Comparison of ENCODE assay signal across 8 mouse cellular contexts in genomic region chr11:107025411-107026321, GRCm38 (mm10). TPM values are rescaled to one million over a fixed set of nuclear protein-coding genes. Genes with fewer than 3 reads are reported as not detected.
DNase-seq lines count a peak whose midpoint lies in the region; ATAC-seq and TF ChIP-seq lines count a peak whose summit lies in the region.

Gene 1810010H24Rik (plus strand): TSS chr11:107025681.

- peak; percentile 56 for ATAC-seq in granulocyte monocyte progenitor cell, adult 5-6 weeks (replicated peaks; ENCODE audit: poor library complexity, severe bottlenecking)
- no peak for ATAC-seq in kidney, embryonic 16.5 days (ENCODE audit: low FRiP score, low TSS enrichment)
- peak; percentile 24; the same call in 1 of the 2 replicates for ATAC-seq in megakaryocyte, adult 5-6 weeks (ENCODE audit: poor library complexity, severe bottlenecking)
- no peak for ATAC-seq in stomach, postnatal 0 days (ENCODE audit: low FRiP score, low TSS enrichment)

- peak within 1 kb of the TSS; percentile 54 for H3K9ac ChIP-seq in heart, adult 2 months (ENCODE audit: low read depth, low read length)
- H3K9ac ChIP-seq in kidney, embryonic 16.5 days (replicated peaks; ENCODE audit: low read length), result peak within 1 kb of the TSS; percentile 64
- H3K9ac ChIP-seq in stomach, postnatal 0 days (ENCODE audit: low read length), result peak within 1 kb of the TSS; percentile 71

- intact Hi-C loops in heart, adult 2 months (cut with DNase I), result no loop called here
- intact Hi-C loops in heart, postnatal 25 days (cut with DNase I), result no loop called here

- WGBS in heart, adult 2 months, result 2% methylated on average over 45 of the region's 45 CpGs
- WGBS in kidney, embryonic 16.5 days, result under 1% methylated on average over 44 of the region's 45 CpGs
- WGBS in stomach, postnatal 0 days, result under 1% methylated on average over 45 of the region's 45 CpGs

- no peaks in the 10 kb centered on the region for H3K36me3 ChIP-seq in heart, adult 2 months (ENCODE audit: control insufficient read depth, insufficient read depth, low read length)
- H3K36me3 ChIP-seq in kidney, embryonic 16.5 days (ENCODE audit: insufficient read depth, low read length), result no peaks in the 10 kb centered on the region
- no peaks in the 10 kb centered on the region for H3K36me3 ChIP-seq in stomach, postnatal 0 days (ENCODE audit: control insufficient read depth, insufficient read depth, low read length)

- peak within 1 kb of the TSS; percentile 79 for H3K4me2 ChIP-seq in kidney, embryonic 16.5 days (replicated peaks; ENCODE audit: low read depth, low read length)
- peak within 1 kb of the TSS; percentile 92 for H3K4me2 ChIP-seq in stomach, postnatal 0 days (replicated peaks; ENCODE audit: low read depth)

- TF ChIP-seq POLR2A in heart, adult 2 months (IDR thresholded peaks at IDR 0.05; ENCODE audit: insufficient read depth, low read depth, low read length), result no peak

- H3K4me3 ChIP-seq in heart, adult 2 months, result peak within 1 kb of the TSS; percentile 72
- H3K4me3 ChIP-seq in kidney, embryonic 16.5 days (ENCODE audit: low read length), result peak within 1 kb of the TSS; percentile 51
- peak within 1 kb of the TSS; percentile 70 for H3K4me3 ChIP-seq in stomach, postnatal 0 days (ENCODE audit: low read depth, low read length)

- H3K79me2 ChIP-seq in heart, adult 2 months (replicated peaks; ENCODE audit: control insufficient read depth, insufficient read depth, low read length), result no peaks in the 10 kb centered on the region

- no peaks in the 10 kb centered on the region for H3K27me3 ChIP-seq in heart, adult 2 months (ENCODE audit: control insufficient read depth, insufficient read depth, low read length)
- H3K27me3 ChIP-seq in kidney, embryonic 16.5 days (ENCODE audit: insufficient read depth, low read length), result no peaks in the 10 kb centered on the region
- no peaks in the 10 kb centered on the region for H3K27me3 ChIP-seq in stomach, postnatal 0 days (ENCODE audit: control insufficient read depth, insufficient read depth, low read length)

- H3K27ac ChIP-seq in heart, adult 2 months, result peak within 1 kb of the TSS; percentile 56; the same call in 1 of the 2 replicates
- H3K27ac ChIP-seq in kidney, embryonic 16.5 days (ENCODE audit: low read length), result peak within 1 kb of the TSS; percentile 37; the same call in 1 of the 2 replicates
- H3K27ac ChIP-seq in stomach, postnatal 0 days (replicated peaks), result peak within 1 kb of the TSS; percentile 73

- H3K4me1 ChIP-seq in heart, adult 2 months (ENCODE audit: control insufficient read depth, insufficient read depth, low read length), result peaks cover 2% of the 10 kb centered on the region
- H3K4me1 ChIP-seq in kidney, embryonic 16.5 days (ENCODE audit: insufficient read depth, low read length), result peaks cover 34% of the 10 kb centered on the region
- H3K4me1 ChIP-seq in stomach, postnatal 0 days (replicated peaks; ENCODE audit: control insufficient read depth, insufficient read depth), result peaks cover 6% of the 10 kb centered on the region

- TF ChIP-seq CTCF in heart, adult 2 months (IDR thresholded peaks at IDR 0.05), result no peak
- no peak for TF ChIP-seq CTCF in stomach, postnatal 0 days (IDR thresholded peaks at IDR 0.05; ENCODE audit: low read depth)

- no peak for TF ChIP-seq EP300 in heart, adult 2 months (IDR thresholded peaks at IDR 0.05; ENCODE audit: insufficient read depth, low read depth, low read length)
- no peak for TF ChIP-seq EP300 in stomach, postnatal 0 days (optimal IDR thresholded peaks at IDR 0.05)

- peak; percentile 48 to 68 for DNase-seq in heart, adult 2 months
- no peak for DNase-seq in heart, postnatal 25 days (ENCODE audit: low spot score)
- DNase-seq in cerebellum, adult 18-20 months, result peak; percentile 47 to 58
- no peak for DNase-seq in stomach, postnatal 0 days (ENCODE audit: low spot score)
- DNase-seq in gastrocnemius, adult 8-10 months (ENCODE audit: low spot score in 2 of 2), result no peak

- no peaks in the 10 kb centered on the region for H3K9me3 ChIP-seq in kidney, embryonic 16.5 days (ENCODE audit: low read length)
- H3K9me3 ChIP-seq in stomach, postnatal 0 days (ENCODE audit: control insufficient read depth, low read length), result no peaks in the 10 kb centered on the region

RNA-seq across cellular contexts. Expression of gene 1810010H24Rik, which starts in this region (rescaled TPM):
- 1 to 10 TPM; 1.9 to 3.0 TPM for total RNA-seq in heart, adult 2 months (2021)
- 1.9 and 2.7 TPM in 2 replicates for polyA plus RNA-seq in heart, adult 2 months (2012; rRNA removed)
- 1 to 10 TPM; 2.3 TPM for total RNA-seq in heart, postnatal 25 days (2021)
- total RNA-seq in granulocyte monocyte progenitor cell, adult 5-6 weeks (2014; fragmentation: Nextera tagmentation), result not detected in 2 replicates
- not detected in 2 replicates for total RNA-seq in granulocyte monocyte progenitor cell, adult 5-6 weeks (2017)
- polyA plus RNA-seq in kidney, embryonic 16.5 days (2015; fragmentation: Nextera tagmentation; extraction: Ambion mirVana), result 1.4 and 1.8 TPM in 2 replicates
- 0.87 and 0.93 TPM in 2 replicates for total RNA-seq in megakaryocyte, adult 5-6 weeks (2015)
- total RNA-seq in megakaryocyte, adult 5-6 weeks (2017), result 0.15 and 0.41 TPM in 2 replicates
- 6.3 and 6.8 TPM in 2 replicates for polyA plus RNA-seq in stomach, postnatal 0 days (2015; fragmentation: Nextera tagmentation; extraction: Ambion mirVana)
- total RNA-seq in gastrocnemius, adult 8-10 months (2022), result 1 to 10 TPM; 1.6 to 2.4 (median 1.9) TPM

Comparison
In these comparisons a context has a peak if more than half of its experiments do, and no peak if none do; other contexts are left out.
1. DNase-seq: peak in heart, adult 2 months (2 of 2) and cerebellum, adult 18-20 months (2 of 2); none in heart, postnatal 25 days (single experiment), stomach, postnatal 0 days (single experiment) and gastrocnemius, adult 8-10 months (0 of 2).
2. Peak in ATAC-seq in granulocyte monocyte progenitor cell, adult 5-6 weeks; RNA of the gene not detected or under 1 TPM.
3. Peak in ATAC-seq in megakaryocyte, adult 5-6 weeks; RNA of the gene not detected or under 1 TPM.
4. Peak in every context shown above with its lines, with median percentiles within 50 percentile points of each other: H3K27ac ChIP-seq, H3K4me3 ChIP-seq and H3K9ac ChIP-seq.